Mouse (Mus musculus): Measurements from ENCODE around the gene Dars2. TPM values are rescaled to one million over a fixed set of nuclear protein-coding genes. Genes with fewer than 3 reads are reported as not detected.

Dars2 gene
- polyA plus RNA-seq, 1 experiment from 2014 or later = 48.7 TPM

GRCm38 (mm10) chr1:161038004-161038403, 32.5 kb downstream of the Dars2 start:
- WGBS = 35% methylated on average over 3 of the region's 3 CpGs
- no peak overlapping the region for H3K27ac ChIP-seq (replicated peaks; ENCODE audit: low read depth, low read length)
- H3K4me3 ChIP-seq (ENCODE audit: low read depth, low read length) = peak overlapping the region; percentile 84

DNA sequence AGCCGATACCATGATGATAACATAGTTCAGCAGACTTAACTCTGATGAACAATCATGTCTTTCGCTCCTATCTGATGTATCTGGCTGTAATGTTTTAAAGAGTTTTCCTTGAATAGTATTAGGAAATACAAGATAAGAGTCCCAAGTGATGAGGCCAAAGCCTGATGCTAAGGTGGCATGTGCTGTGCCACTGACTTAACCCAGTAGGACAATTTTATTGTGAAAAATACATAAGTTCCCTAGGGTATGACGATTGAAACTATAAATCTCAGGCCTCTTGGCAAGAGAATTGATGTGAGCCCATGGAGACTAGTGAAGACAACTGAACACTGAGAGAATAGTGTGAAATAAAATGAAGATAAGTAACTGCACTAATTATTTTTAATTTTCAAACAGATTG, 32.9 kb downstream of the Dars2 start:
- ATAC-seq (replicated peaks; ENCODE audit: insufficient number of reproducible peaks, low FRiP score, low TSS enrichment, low read depth) = no peak
- no peak for DNase-seq (ENCODE audit: low spot score)
- Histone ChIP-seq H3K4me2 (ENCODE audit: low read depth, low read length) (peak overlapping the region; percentile 41), H3K36me3 (replicated peaks; ENCODE audit: control insufficient read depth, insufficient read depth, low read depth, low read length) (peaks cover 3% of the 10 kb centered on the region; the same call in 1 of the 2 replicates), H3K9me3 (replicated peaks; ENCODE audit: control insufficient read depth, low read length) (no peaks in the 10 kb centered on the region), H3K9ac (replicated peaks; ENCODE audit: low read length) (peak overlapping the region; percentile 22), H3K4me3 (ENCODE audit: low read depth, low read length) (peak overlapping the region; percentile 84), H3K27ac (replicated peaks; ENCODE audit: low read depth, low read length) (no peak overlapping the region), H3K27me3 (ENCODE audit: control insufficient read depth, insufficient read depth, low read length) (no peaks in the 10 kb centered on the region), H3K4me1 (ENCODE audit: control insufficient read depth, insufficient read depth, low read length) (no peaks in the 10 kb centered on the region)
- WGBS = 24% methylated on average over 3 of the region's 3 CpGs

More at GRCm38 (mm10) chr1:161038004-161038403, 32.5 kb downstream of the Dars2 start:
- no peak overlapping the region; the same call in 1 of the 2 replicates for H3K9ac ChIP-seq (replicated peaks; ENCODE audit: low read length)
- DNase-seq (ENCODE audit: low spot score) = no peak
- no peaks in the 10 kb centered on the region for H3K9me3 ChIP-seq (replicated peaks; ENCODE audit: control insufficient read depth, low read length)
- peak overlapping the region; percentile 23; the same call in 1 of the 2 replicates for H3K4me2 ChIP-seq (ENCODE audit: low read depth, low read length)
- H3K27me3 ChIP-seq (ENCODE audit: control insufficient read depth, insufficient read depth, low read length) = no peaks in the 10 kb centered on the region
- H3K4me1 ChIP-seq (ENCODE audit: control insufficient read depth, insufficient read depth, low read length) = no peaks in the 10 kb centered on the region
- peaks cover 3% of the 10 kb centered on the region; the same call in 1 of the 2 replicates for H3K36me3 ChIP-seq (replicated peaks; ENCODE audit: control insufficient read depth, insufficient read depth, low read depth, low read length)
- no peak for ATAC-seq (replicated peaks; ENCODE audit: insufficient number of reproducible peaks, low FRiP score, low TSS enrichment, low read depth)

DNA sequence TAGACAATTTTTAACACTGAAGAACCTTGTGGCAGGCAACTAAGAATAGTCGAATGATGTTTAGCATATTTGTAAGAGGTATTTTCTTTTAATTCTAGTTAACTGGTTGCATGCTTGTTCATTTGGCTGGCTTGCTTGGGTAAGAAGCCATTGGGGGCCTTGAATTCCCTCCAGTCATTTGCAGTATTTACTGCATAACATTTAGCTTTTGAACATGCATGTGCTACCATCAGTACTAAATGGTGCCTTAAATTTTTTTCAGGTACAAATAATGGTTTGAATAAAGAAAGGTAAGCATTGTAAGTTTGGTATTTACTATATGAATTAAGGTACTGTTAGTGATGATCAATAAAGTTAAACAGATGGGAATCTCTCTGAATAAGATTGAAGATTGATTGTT, 33.4 kb downstream of the Dars2 start:
- Histone ChIP-seq H3K4me3 (ENCODE audit: low read depth, low read length) (peak overlapping the region; percentile 84), H3K9me3 (replicated peaks; ENCODE audit: control insufficient read depth, low read length) (no peaks in the 10 kb centered on the region), H3K4me2 (ENCODE audit: low read depth, low read length) (peak overlapping the region; percentile 66), H3K27ac (replicated peaks; ENCODE audit: low read depth, low read length) (no peak overlapping the region), H3K36me3 (replicated peaks; ENCODE audit: control insufficient read depth, insufficient read depth, low read depth, low read length) (peaks cover 3% of the 10 kb centered on the region; the same call in 1 of the 2 replicates), H3K27me3 (ENCODE audit: control insufficient read depth, insufficient read depth, low read length) (no peaks in the 10 kb centered on the region), H3K9ac (replicated peaks; ENCODE audit: low read length) (peak overlapping the region; percentile 91), H3K4me1 (ENCODE audit: control insufficient read depth, insufficient read depth, low read length) (no peaks in the 10 kb centered on the region)
- DNase-seq (ENCODE audit: low spot score) (peak; percentile 5), ATAC-seq (replicated peaks; ENCODE audit: insufficient number of reproducible peaks, low FRiP score, low TSS enrichment, low read depth) (no peak)
- WGBS = 0% methylated on average over 1 of the region's 1 CpGs

DNA sequence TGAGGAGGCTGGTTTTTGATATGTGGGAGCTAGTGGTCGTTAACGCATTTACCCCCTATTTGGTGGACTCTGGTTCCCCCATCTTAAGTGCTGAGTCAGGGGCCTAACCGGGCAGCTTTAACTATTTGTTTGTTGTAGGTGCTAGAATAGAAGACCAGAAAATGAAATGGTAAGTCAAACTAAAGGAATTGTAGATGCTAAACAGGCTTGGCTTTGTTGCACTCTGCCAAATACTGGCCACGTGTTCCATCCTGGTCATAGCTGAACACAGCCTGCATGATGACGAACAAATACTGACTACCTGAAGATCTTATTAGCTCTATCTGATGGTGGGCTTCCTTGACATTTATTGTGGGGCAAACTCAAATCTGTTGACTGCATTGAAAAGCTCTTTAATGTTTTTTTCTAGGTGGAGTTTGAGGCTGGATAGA, 34.0 kb downstream of the Dars2 start:
- peak overlapping the region; percentile 84 for H3K27ac ChIP-seq (replicated peaks; ENCODE audit: low read depth, low read length)
- no peaks in the 10 kb centered on the region for H3K27me3 ChIP-seq (ENCODE audit: control insufficient read depth, insufficient read depth, low read length)
- peak overlapping the region; percentile 66 for H3K4me2 ChIP-seq (ENCODE audit: low read depth, low read length)
- under 1% methylated on average over 5 of the region's 5 CpGs for WGBS
- H3K36me3 ChIP-seq (replicated peaks; ENCODE audit: control insufficient read depth, insufficient read depth, low read depth, low read length) = peaks cover 3% of the 10 kb centered on the region; the same call in 1 of the 2 replicates
- H3K9me3 ChIP-seq (replicated peaks; ENCODE audit: control insufficient read depth, low read length) = no peaks in the 10 kb centered on the region
- no peaks in the 10 kb centered on the region for H3K4me1 ChIP-seq (ENCODE audit: control insufficient read depth, insufficient read depth, low read length)
- peak overlapping the region; percentile 84 for H3K4me3 ChIP-seq (ENCODE audit: low read depth, low read length)
- peak; percentile 48 for DNase-seq (ENCODE audit: low spot score)
- no peak for ATAC-seq (replicated peaks; ENCODE audit: insufficient number of reproducible peaks, low FRiP score, low TSS enrichment, low read depth)
- H3K9ac ChIP-seq (replicated peaks; ENCODE audit: low read length) = peak overlapping the region; percentile 91

DNA sequence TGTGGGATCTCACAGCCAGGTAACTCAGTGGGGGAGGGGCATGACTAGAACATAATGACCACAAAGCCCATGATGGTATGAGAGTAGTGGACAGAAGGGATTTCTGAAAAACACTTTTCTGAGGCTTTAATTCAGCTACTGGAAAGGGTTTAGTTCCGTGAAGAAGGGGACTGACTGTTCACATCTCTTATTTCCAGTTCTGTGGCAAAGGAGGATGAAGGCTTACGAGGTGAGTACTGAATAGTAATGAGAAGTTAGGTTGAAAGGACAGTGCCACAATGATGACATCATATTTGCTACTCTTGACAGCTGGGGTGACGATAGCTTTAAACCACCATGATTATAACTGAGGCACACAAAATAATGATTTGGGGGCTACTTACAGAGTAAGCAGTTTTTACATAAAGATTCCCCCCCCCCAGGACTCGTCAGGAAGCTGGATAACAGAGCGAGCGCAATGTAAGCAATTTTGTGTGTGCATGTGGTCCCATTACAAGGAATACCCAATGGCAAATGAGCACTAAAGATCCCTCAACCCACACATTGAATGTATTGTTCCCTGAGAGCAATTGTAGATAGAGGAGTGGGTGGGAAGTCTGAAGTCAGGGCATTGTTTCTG, 34.6 kb downstream of the Dars2 start:
- Histone ChIP-seq H3K4me3 (ENCODE audit: low read depth, low read length) (peak overlapping the region; percentile 84), H3K9ac (replicated peaks; ENCODE audit: low read length) (peak overlapping the region; percentile 91), H3K9me3 (replicated peaks; ENCODE audit: control insufficient read depth, low read length) (no peaks in the 10 kb centered on the region), H3K4me2 (ENCODE audit: low read depth, low read length) (peak overlapping the region; percentile 66), H3K27ac (replicated peaks; ENCODE audit: low read depth, low read length) (peak overlapping the region; percentile 84), H3K36me3 (replicated peaks; ENCODE audit: control insufficient read depth, insufficient read depth, low read depth, low read length) (peaks cover 5% of the 10 kb centered on the region), H3K4me1 (ENCODE audit: control insufficient read depth, insufficient read depth, low read length) (no peaks in the 10 kb centered on the region), H3K27me3 (ENCODE audit: control insufficient read depth, insufficient read depth, low read length) (no peaks in the 10 kb centered on the region)
- under 1% methylated on average over 6 of the region's 6 CpGs for WGBS
- ATAC-seq (replicated peaks; ENCODE audit: insufficient number of reproducible peaks, low FRiP score, low TSS enrichment, low read depth) = no peak
- peak; percentile 46 for DNase-seq (ENCODE audit: low spot score)

DNA sequence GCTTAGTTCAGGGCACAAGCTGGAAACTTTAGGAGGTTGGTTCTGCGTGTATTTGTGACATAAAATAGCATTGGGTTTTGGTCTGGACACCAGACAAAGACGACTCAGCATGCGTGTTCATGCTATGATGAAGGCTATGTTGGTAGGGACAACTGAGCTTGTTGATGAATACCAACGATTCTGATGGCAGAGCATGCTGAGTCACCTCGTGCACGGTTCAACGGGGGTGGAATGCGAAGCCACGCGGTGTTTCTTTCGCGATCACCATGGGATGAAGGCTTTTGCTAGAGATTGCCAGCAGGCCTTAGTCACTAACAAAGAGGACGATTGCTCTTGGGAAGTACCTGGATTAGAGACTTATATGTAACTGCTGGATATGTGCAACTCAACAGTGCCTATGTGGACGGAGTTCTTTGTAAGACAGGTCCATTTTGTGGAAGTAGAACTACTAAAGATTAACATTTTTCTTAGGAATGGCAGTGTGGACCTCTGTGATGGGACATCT, 35.1 kb downstream of the Dars2 start:
- H3K4me3 ChIP-seq (ENCODE audit: low read depth, low read length) = peak overlapping the region; percentile 84
- H3K36me3 ChIP-seq (replicated peaks; ENCODE audit: control insufficient read depth, insufficient read depth, low read depth, low read length) = peaks cover 5% of the 10 kb centered on the region
- H3K27me3 ChIP-seq (ENCODE audit: control insufficient read depth, insufficient read depth, low read length) = no peaks in the 10 kb centered on the region
- no peak for DNase-seq (ENCODE audit: low spot score)
- H3K9me3 ChIP-seq (replicated peaks; ENCODE audit: control insufficient read depth, low read length) = no peaks in the 10 kb centered on the region
- peak overlapping the region; percentile 84 for H3K27ac ChIP-seq (replicated peaks; ENCODE audit: low read depth, low read length)
- H3K9ac ChIP-seq (replicated peaks; ENCODE audit: low read length) = peak overlapping the region; percentile 91
- H3K4me1 ChIP-seq (ENCODE audit: control insufficient read depth, insufficient read depth, low read length) = no peaks in the 10 kb centered on the region
- peak overlapping the region; percentile 66 for H3K4me2 ChIP-seq (ENCODE audit: low read depth, low read length)
- WGBS = 0% methylated on average over 14 of the region's 14 CpGs
- peak; percentile 22 for ATAC-seq (replicated peaks; ENCODE audit: insufficient number of reproducible peaks, low FRiP score, low TSS enrichment, low read depth)

- H3K4me2 ChIP-seq (ENCODE audit: low read depth, low read length) = peak within 1 kb of the TSS; percentile 66
- ATAC-seq (replicated peaks; ENCODE audit: insufficient number of reproducible peaks, low FRiP score, low TSS enrichment, low read depth) (peak; percentile 86), DNase-seq (ENCODE audit: low spot score) (peak; percentile 100)
- under 1% methylated on average over 40 of the region's 76 CpGs for WGBS
- H3K4me3 ChIP-seq (ENCODE audit: low read depth, low read length) = peak within 1 kb of the TSS; percentile 84
- H3K9ac ChIP-seq (replicated peaks; ENCODE audit: low read length) = peak within 1 kb of the TSS; percentile 91
- H3K9me3 ChIP-seq (replicated peaks; ENCODE audit: control insufficient read depth, low read length) = no peaks in the 10 kb centered on the region
- H3K36me3 ChIP-seq (replicated peaks; ENCODE audit: control insufficient read depth, insufficient read depth, low read depth, low read length) = peaks cover 5% of the 10 kb centered on the region
- no peaks in the 10 kb centered on the region for H3K4me1 ChIP-seq (ENCODE audit: control insufficient read depth, insufficient read depth, low read length)
- peak within 1 kb of the TSS; percentile 84 for H3K27ac ChIP-seq (replicated peaks; ENCODE audit: low read depth, low read length)
- H3K27me3 ChIP-seq (ENCODE audit: control insufficient read depth, insufficient read depth, low read length) = no peaks in the 10 kb centered on the region
These were observed 35.8 kb downstream of the Dars2 start, which contains the start of gene Zbtb37 for GRCm38 (mm10) chr1:161034435-161035280. Gene Zbtb37, minus strand, starts transcription at chr1:161034849.

Measured in embryonic facial prominence, embryonic 11.5 days (tissue).